Mouse (Mus musculus) lung, postnatal 36 days (tissue): ENCODE results near the gene Mrgprx1.

Source experiments
- DNase-seq: peaks from one replicate; pipeline ENCODE4 v3.0.0; 2022; ENCODE audit warnings: mixed read lengths

Gene Mrgprx1

GRCm38 (mm10) chr7:48027497-48027896 is at the start of gene Mrgprx1:
TSS of gene Mrgprx1 (minus strand) at chr7:48027597.
- no peak for DNase-seq

GRCm38 (mm10) chr7:48075521-48075920 is 48.1 kb upstream of the Mrgprx1 start:
- no peak for DNase-seq

- no peak for DNase-seq
Observed at GRCm38 (mm10) chr7:48046475-48047185, 19.2 kb upstream of the Mrgprx1 start.

GRCm38 (mm10) chr7:48044046-48044445 is 16.6 kb upstream of the Mrgprx1 start:
- DNase-seq, result no peak

- no peak for DNase-seq
Observed at GRCm38 (mm10) chr7:48017874-48018273, 9.5 kb downstream of the Mrgprx1 start.

GRCm38 (mm10) chr7:47995689-47996088 is 31.7 kb downstream of the Mrgprx1 start:
- no peak for DNase-seq

GRCm38 (mm10) chr7:47986752-47987151 is 40.6 kb downstream of the Mrgprx1 start:
- no peak for DNase-seq

- DNase-seq, result no peak
Observed at GRCm38 (mm10) chr7:47981995-47982394, 45.4 kb downstream of the Mrgprx1 start, which contains the start of gene Mrgpra4. TSS of gene Mrgpra4 (minus strand) at chr7:47982095.
